In the genomic region with DNA sequence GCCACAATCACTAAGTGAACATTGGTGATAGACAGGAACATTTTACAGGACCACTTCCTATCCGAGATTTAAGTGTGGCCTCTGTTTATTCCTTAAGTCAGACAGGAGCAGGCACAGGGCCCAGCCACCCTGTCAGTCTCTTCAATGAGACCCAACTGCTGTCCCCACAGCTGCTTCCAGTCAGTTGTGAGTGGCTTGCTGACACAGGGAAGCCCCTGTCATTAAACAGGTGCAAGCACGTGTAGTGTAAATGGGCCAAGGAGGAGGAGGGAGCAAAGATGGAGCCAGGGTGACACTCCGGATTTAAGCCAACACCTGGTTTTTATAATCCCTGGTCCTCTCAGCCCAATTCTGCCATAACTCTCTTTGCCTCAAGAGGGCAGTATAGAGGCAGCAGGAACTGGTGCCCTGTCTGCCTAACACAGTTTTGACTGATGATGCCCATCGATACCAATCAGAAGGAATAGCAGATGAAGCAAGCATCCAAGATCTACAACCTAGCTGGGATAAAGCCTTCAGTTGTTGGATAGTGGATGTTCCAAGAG, we compare ENCODE assay signal across 10 mouse cellular contexts. TPM values are rescaled to one million over a fixed set of nuclear protein-coding genes. Genes with fewer than 3 reads are reported as not detected.
DNase-seq lines count a peak whose midpoint lies in the region; ATAC-seq and TF ChIP-seq lines count a peak whose summit lies in the region.
"Had no signal": no experiment of that assay in that cellular context is flagged by ENCODE, and none has a peak within 500 bp of the region (broad histone marks: within the 10 kb centered on the region; RNA-seq: fewer than 3 reads in every experiment).

No protein-coding gene starts in this region.

- peak; percentile 20; the same call in 1 of the 2 replicates for ATAC-seq in forebrain, postnatal 0 days
- ATAC-seq in forebrain, embryonic 16.5 days = no peak
- no peak for ATAC-seq in neural tube, embryonic 15.5 days (ENCODE audit: low FRiP score)
- no peak for ATAC-seq in hindbrain, postnatal 0 days
- no peak for ATAC-seq in lung, postnatal 0 days

- no peaks in the 10 kb centered on the region for H3K27me3 ChIP-seq in forebrain, postnatal 0 days (ENCODE audit: insufficient read depth, low read length)
- H3K27me3 ChIP-seq in forebrain, embryonic 16.5 days (replicated peaks; ENCODE audit: control insufficient read depth, insufficient read depth, low read length) = no peaks in the 10 kb centered on the region
- no peaks in the 10 kb centered on the region; the same call in 1 of the 2 replicates for H3K27me3 ChIP-seq in neural tube, embryonic 15.5 days (replicated peaks)
- no peaks in the 10 kb centered on the region for H3K27me3 ChIP-seq in hindbrain, postnatal 0 days (ENCODE audit: insufficient read depth, low read length)
- H3K27me3 ChIP-seq in lung, postnatal 0 days (replicated peaks; ENCODE audit: insufficient read depth, low read length) = no peaks in the 10 kb centered on the region
- H3K27me3 ChIP-seq: CH12.LX had no signal

- no peak for DNase-seq in forebrain, postnatal 0 days
- peak; percentile 45 for DNase-seq in neural tube, embryonic 10.5 days (ENCODE audit: extremely low spot score, low spot score)
- peak; percentile 60 for DNase-seq in cerebellum, adult 8-10 months
- DNase-seq in hindbrain, postnatal 0 days (ENCODE audit: low spot score) = peak; percentile 76
- peak; percentile 39 for DNase-seq in lung, postnatal 0 days (ENCODE audit: low spot score)
- peak; percentile 49 for DNase-seq in thymus, postnatal 4 days

- peak; percentile 90 for TF ChIP-seq CTCF in forebrain, postnatal 0 days (IDR thresholded peaks at IDR 0.05; ENCODE audit: low read depth)
- peak; percentile 94 for TF ChIP-seq CTCF in hindbrain, postnatal 0 days (IDR thresholded peaks at IDR 0.05; ENCODE audit: low read depth)
- peak; percentile 88 for TF ChIP-seq CTCF in lung, postnatal 0 days (IDR thresholded peaks at IDR 0.05)

- H3K4me1 ChIP-seq in forebrain, postnatal 0 days (ENCODE audit: insufficient read depth) = no peaks in the 10 kb centered on the region
- no peaks in the 10 kb centered on the region for H3K4me1 ChIP-seq in forebrain, embryonic 16.5 days (replicated peaks; ENCODE audit: control insufficient read depth, insufficient read depth, low read length)
- no peaks in the 10 kb centered on the region for H3K4me1 ChIP-seq in neural tube, embryonic 15.5 days
- H3K4me1 ChIP-seq in hindbrain, postnatal 0 days (ENCODE audit: insufficient read depth, low read length) = no peaks in the 10 kb centered on the region
- no peaks in the 10 kb centered on the region for H3K4me1 ChIP-seq in lung, postnatal 0 days (ENCODE audit: insufficient read depth, low read depth, low read length)
- H3K4me1 ChIP-seq: megakaryocyte, embryonic 14.5 days had no signal

- H3K36me3 ChIP-seq in forebrain, postnatal 0 days (ENCODE audit: insufficient read depth) = no peaks in the 10 kb centered on the region
- no peaks in the 10 kb centered on the region for H3K36me3 ChIP-seq in forebrain, embryonic 16.5 days (ENCODE audit: control insufficient read depth, insufficient read depth)
- no peaks in the 10 kb centered on the region for H3K36me3 ChIP-seq in neural tube, embryonic 15.5 days
- H3K36me3 ChIP-seq in hindbrain, postnatal 0 days (ENCODE audit: insufficient read depth, low read length) = no peaks in the 10 kb centered on the region
- H3K36me3 ChIP-seq in lung, postnatal 0 days (ENCODE audit: insufficient read depth, low read length) = no peaks in the 10 kb centered on the region

- no peak overlapping the region for H3K4me3 ChIP-seq in forebrain, postnatal 0 days (ENCODE audit: low read depth, low read length)
- H3K4me3 ChIP-seq in forebrain, embryonic 16.5 days (replicated peaks; ENCODE audit: low read length) = no peak overlapping the region
- H3K4me3 ChIP-seq in neural tube, embryonic 15.5 days (replicated peaks) = no peak overlapping the region
- no peak overlapping the region for H3K4me3 ChIP-seq in hindbrain, postnatal 0 days (ENCODE audit: low read length)
- no peak overlapping the region for H3K4me3 ChIP-seq in lung, postnatal 0 days (ENCODE audit: low read depth, low read length)
- H3K4me3 ChIP-seq: megakaryocyte, embryonic 14.5 days had no signal

- no peaks in the 10 kb centered on the region for H3K9me3 ChIP-seq in forebrain, postnatal 0 days (ENCODE audit: low read length)
- H3K9me3 ChIP-seq in forebrain, embryonic 16.5 days (ENCODE audit: control insufficient read depth, low read length) = no peaks in the 10 kb centered on the region
- no peaks in the 10 kb centered on the region for H3K9me3 ChIP-seq in neural tube, embryonic 15.5 days (replicated peaks)
- H3K9me3 ChIP-seq in hindbrain, postnatal 0 days (ENCODE audit: low read length) = no peaks in the 10 kb centered on the region
- H3K9me3 ChIP-seq in lung, postnatal 0 days (ENCODE audit: low read length) = no peaks in the 10 kb centered on the region
- H3K9me3 ChIP-seq: megakaryocyte, embryonic 14.5 days had no signal

- WGBS in forebrain, postnatal 0 days = 26% methylated on average over 4 of the region's 4 CpGs
- WGBS in forebrain, embryonic 16.5 days = 32% methylated on average over 4 of the region's 4 CpGs
- 34% methylated on average over 4 of the region's 4 CpGs for WGBS in neural tube, embryonic 15.5 days
- WGBS in hindbrain, postnatal 0 days = 26% methylated on average over 4 of the region's 4 CpGs
- WGBS in lung, postnatal 0 days = 19% methylated on average over 4 of the region's 4 CpGs

- no peak for TF ChIP-seq EP300 in lung, postnatal 0 days (IDR thresholded peaks at IDR 0.05)

- no peak overlapping the region for H3K4me2 ChIP-seq in forebrain, postnatal 0 days (ENCODE audit: low read depth)
- no peak overlapping the region for H3K4me2 ChIP-seq in forebrain, embryonic 16.5 days (ENCODE audit: low read length)
- no peak overlapping the region for H3K4me2 ChIP-seq in neural tube, embryonic 15.5 days
- no peak overlapping the region for H3K4me2 ChIP-seq in hindbrain, postnatal 0 days (ENCODE audit: low read depth, low read length)
- no peak overlapping the region for H3K4me2 ChIP-seq in lung, postnatal 0 days (replicated peaks; ENCODE audit: low read depth, low read length)

- no peak overlapping the region for H3K9ac ChIP-seq in forebrain, postnatal 0 days
- H3K9ac ChIP-seq in forebrain, embryonic 16.5 days (replicated peaks; ENCODE audit: low read depth, low read length) = no peak overlapping the region
- no peak overlapping the region for H3K9ac ChIP-seq in neural tube, embryonic 15.5 days (replicated peaks)
- no peak overlapping the region for H3K9ac ChIP-seq in hindbrain, postnatal 0 days (replicated peaks; ENCODE audit: low read length)
- H3K9ac ChIP-seq in lung, postnatal 0 days (replicated peaks; ENCODE audit: low read depth) = no peak overlapping the region

- H3K27ac ChIP-seq in forebrain, postnatal 0 days (ENCODE audit: low read depth, low read length) = no peak overlapping the region
- H3K27ac ChIP-seq in forebrain, embryonic 16.5 days (ENCODE audit: low read length) = no peak overlapping the region
- no peak overlapping the region for H3K27ac ChIP-seq in neural tube, embryonic 15.5 days (replicated peaks)
- H3K27ac ChIP-seq in hindbrain, postnatal 0 days = no peak overlapping the region
- H3K27ac ChIP-seq in lung, postnatal 0 days (ENCODE audit: low read length) = no peak overlapping the region

RNA-seq across cellular contexts. Expression of a gene that starts 19.2 kb away (rescaled TPM):
- total RNA-seq in forebrain, postnatal 0 days (2014; rRNA removed) = 2.0 and 2.5 TPM in 2 replicates
- 1.0 and 1.6 TPM in 2 replicates for polyA plus RNA-seq in forebrain, postnatal 0 days (2015; fragmentation: Nextera tagmentation; extraction: Ambion mirVana)
- polyA plus RNA-seq in forebrain, embryonic 16.5 days (2015; fragmentation: Nextera tagmentation; extraction: Ambion mirVana) = 0.76 and 1.1 TPM in 2 replicates
- polyA plus RNA-seq in neural tube, embryonic 15.5 days (2015; fragmentation: Nextera tagmentation; extraction: Ambion mirVana) = 1.3 and 1.8 TPM in 2 replicates
- total RNA-seq in hindbrain, postnatal 0 days (2014; rRNA removed) = 1.9 and 2.3 TPM in 2 replicates
- polyA plus RNA-seq in hindbrain, postnatal 0 days (2015; fragmentation: Nextera tagmentation; extraction: Ambion mirVana) = 0.75 and 1.1 TPM in 2 replicates
- 0.13 and 0.17 TPM in 2 replicates for polyA plus RNA-seq in lung, postnatal 0 days (2015; fragmentation: Nextera tagmentation; extraction: Ambion mirVana)
- total RNA-seq: CH12.LX had no signal
